Mouse (Mus musculus): ENCODE measurements around the gene Sec14l1. TPM values are rescaled to one million over a fixed set of nuclear protein-coding genes. Genes with fewer than 3 reads are reported as not detected.

Sec14l1 gene
- total and polyA plus RNA-seq, 3 experiments = 42.0 to 55.9 TPM; not detected in 1

DNA sequence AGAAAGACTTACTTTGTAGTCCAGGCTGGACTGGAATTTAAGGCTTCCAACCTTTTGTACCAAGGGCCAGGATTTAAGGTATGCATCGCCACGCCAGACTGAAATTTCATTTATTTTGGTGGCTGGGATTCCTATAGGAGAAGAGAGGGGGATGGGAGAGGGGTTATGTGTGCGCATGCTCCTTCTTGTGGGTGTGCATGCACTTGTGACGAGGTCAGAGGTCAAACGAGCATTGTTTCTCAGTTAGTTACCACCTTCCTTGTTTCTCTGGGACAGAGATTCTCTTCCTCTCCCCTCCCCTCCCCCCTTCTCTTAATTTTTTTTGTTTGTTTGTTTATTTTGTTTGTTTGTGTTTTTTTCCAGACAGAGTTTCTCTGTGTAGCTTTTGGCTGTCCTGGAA lies 92.5 kb downstream of the Sec14l1 start:
- DNase-seq (ENCODE audit: low read depth, low spot score) = no peak
- Histone ChIP-seq H3K27ac (ENCODE audit: control insufficient read depth, low read depth, low read length) (no peak overlapping the region), H3K36me3 (ENCODE audit: control insufficient read depth in 1 of 2, insufficient read depth in 2 of 2, low read length in 2 of 2) (no peaks in the 10 kb centered on the region), H3K9me3 (replicated peaks; ENCODE audit: insufficient read depth, low read length) (no peaks in the 10 kb centered on the region), H3K79me2 (ENCODE audit: control insufficient read depth, insufficient read depth, low read length, poor library complexity) (no peaks in the 10 kb centered on the region), H3K27me3 (ENCODE audit: control insufficient read depth in 1 of 2, insufficient read depth in 2 of 2, low read length in 2 of 2) (peaks cover 10 to 25% of the 10 kb centered on the region in 2 experiments), H3K9ac (ENCODE audit: control insufficient read depth, low read depth, low read length, poor library complexity, severe bottlenecking) (no peak overlapping the region), H3K4me1 (ENCODE audit: control insufficient read depth in 1 of 2, insufficient read depth in 2 of 2, low read length in 2 of 2) (no peaks in the 10 kb centered on the region), H3K4me3 (ENCODE audit: control insufficient read depth in 1 of 2, insufficient read depth in 1 of 2, low read depth in 2 of 2, low read length in 2 of 2) (no peak overlapping the region)
- TF ChIP-seq RCOR1 (IDR thresholded peaks at IDR 0.05; ENCODE audit: low read depth, low read length) = no peak
- no peak for TF ChIP-seq TAL1 (IDR thresholded peaks at IDR 0.05; ENCODE audit: low read length)
- TF ChIP-seq MAFK (IDR thresholded peaks at IDR 0.05; ENCODE audit: borderline replicate concordance, low read depth, low read length) = no peak
- TF ChIP-seq NRF1 (IDR thresholded peaks at IDR 0.05; ENCODE audit: insufficient read depth, low read depth, low read length, poor library complexity, severe bottlenecking) = no peak
- no peak for TF ChIP-seq MXI1 (IDR thresholded peaks at IDR 0.05; ENCODE audit: low read depth, low read length)
- TF ChIP-seq CHD2 (IDR thresholded peaks at IDR 0.05; ENCODE audit: low read length) = no peak
- TF ChIP-seq ZNF384 (IDR thresholded peaks at IDR 0.05; ENCODE audit: low read depth, low read length) = no peak
- no peak for TF ChIP-seq RAD21 (IDR thresholded peaks at IDR 0.05; ENCODE audit: low read depth, low read length)
- no peak for TF ChIP-seq TBP (IDR thresholded peaks at IDR 0.05; ENCODE audit: low read depth, low read length)
- TF ChIP-seq JUND (IDR thresholded peaks at IDR 0.05; ENCODE audit: low read depth, low read length) = no peak
- no peak for TF ChIP-seq BHLHE40 (IDR thresholded peaks at IDR 0.05; ENCODE audit: borderline replicate concordance, low read depth, low read length)
- no peak for TF ChIP-seq GABPA (IDR thresholded peaks at IDR 0.05; ENCODE audit: low read depth, low read length)
- no peak for TF ChIP-seq USF2 (IDR thresholded peaks at IDR 0.05; ENCODE audit: borderline replicate concordance in 1 of 2, insufficient read depth in 1 of 2, low read depth in 1 of 2, low read length in 2 of 2)
- TF ChIP-seq MYB (IDR thresholded peaks at IDR 0.05; ENCODE audit: low read depth, low read length) = no peak

DNA sequence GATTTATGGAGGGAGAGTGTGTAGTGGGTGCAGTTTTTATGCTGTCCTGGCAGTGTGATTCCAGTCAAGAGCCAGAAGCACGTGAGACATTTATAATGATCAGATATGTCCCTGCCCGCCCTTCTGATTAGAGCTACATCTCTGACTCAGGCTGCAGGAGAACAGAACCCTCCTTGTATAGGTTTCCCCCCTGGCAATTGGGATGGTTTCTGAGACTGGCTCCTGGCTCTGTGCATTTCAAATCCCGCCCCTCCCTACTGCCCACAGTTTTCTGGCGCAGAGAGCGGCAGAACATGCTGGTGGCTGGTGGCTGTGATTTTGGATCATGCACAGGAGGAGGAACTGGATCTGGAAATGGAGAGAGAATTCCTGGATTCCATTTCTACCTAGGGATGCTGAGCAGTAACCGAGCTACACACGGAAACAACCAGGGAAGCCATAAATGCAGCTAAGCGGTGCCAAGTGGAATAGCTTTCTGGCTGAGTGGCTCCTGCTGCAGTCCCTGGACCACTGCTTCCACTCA lies 93.2 kb downstream of the Sec14l1 start:
- TF ChIP-seq TAL1 (IDR thresholded peaks at IDR 0.05; ENCODE audit: low read length) = no peak
- no peak for TF ChIP-seq SIN3A (IDR thresholded peaks at IDR 0.05; ENCODE audit: low read length)
- TF ChIP-seq KAT2A (conservative IDR thresholded peaks at IDR 0.05; ENCODE audit: low read depth, low read length) = no peak
- TF ChIP-seq MAZ (IDR thresholded peaks at IDR 0.05; ENCODE audit: low read depth, low read length) = no peak
- no peak for TF ChIP-seq E2F4 (IDR thresholded peaks at IDR 0.05; ENCODE audit: borderline replicate concordance, low read depth, low read length)
- TF ChIP-seq ETS1 (IDR thresholded peaks at IDR 0.05; ENCODE audit: low read depth, low read length) = no peak
- no peak for TF ChIP-seq NELFE (IDR thresholded peaks at IDR 0.05; ENCODE audit: low read depth, low read length)
- TF ChIP-seq MAFK (IDR thresholded peaks at IDR 0.05; ENCODE audit: borderline replicate concordance, low read depth, low read length) = no peak
- no peak for TF ChIP-seq RCOR1 (IDR thresholded peaks at IDR 0.05; ENCODE audit: low read depth, low read length)
- TF ChIP-seq USF1 (IDR thresholded peaks at IDR 0.05; ENCODE audit: low read depth, low read length) = no peak
- TF ChIP-seq CHD2 (IDR thresholded peaks at IDR 0.05; ENCODE audit: low read length) = no peak
- no peak for TF ChIP-seq EP300 (IDR thresholded peaks at IDR 0.05; ENCODE audit: low read depth in 1 of 2, low read length in 2 of 2)
- no peak for TF ChIP-seq HCFC1 (IDR thresholded peaks at IDR 0.05; ENCODE audit: low read depth, low read length)
- no peak for TF ChIP-seq UBTF (IDR thresholded peaks at IDR 0.05; ENCODE audit: borderline replicate concordance, insufficient read depth, low read depth, low read length)
- TF ChIP-seq USF2 (IDR thresholded peaks at IDR 0.05; ENCODE audit: borderline replicate concordance in 1 of 2, insufficient read depth in 1 of 2, low read depth in 1 of 2, low read length in 2 of 2) = no peak
- no peak for TF ChIP-seq TCF12 (IDR thresholded peaks at IDR 0.05; ENCODE audit: low read depth, low read length)
- no peak for TF ChIP-seq CTCF (IDR thresholded peaks at IDR 0.05 in 2 of 3, conservative IDR thresholded peaks at IDR 0.05 in 1 of 3; ENCODE audit: control insufficient read depth in 1 of 3, insufficient read depth in 1 of 3, low read depth in 2 of 3, low read length in 3 of 3, poor library complexity in 1 of 3, severe bottlenecking in 1 of 3)
- TF ChIP-seq RAD21 (IDR thresholded peaks at IDR 0.05; ENCODE audit: low read depth, low read length) = no peak
- no peak overlapping the region for H3K27ac ChIP-seq (ENCODE audit: control insufficient read depth, low read depth, low read length)
- no peak overlapping the region for H3K4me3 ChIP-seq (ENCODE audit: control insufficient read depth in 1 of 2, insufficient read depth in 1 of 2, low read depth in 2 of 2, low read length in 2 of 2)
- peaks cover 10 to 24% of the 10 kb centered on the region in 2 experiments for H3K27me3 ChIP-seq (ENCODE audit: control insufficient read depth in 1 of 2, insufficient read depth in 2 of 2, low read length in 2 of 2)
- H3K9me3 ChIP-seq (replicated peaks; ENCODE audit: insufficient read depth, low read length) = no peaks in the 10 kb centered on the region
- no peaks in the 10 kb centered on the region for H3K79me2 ChIP-seq (ENCODE audit: control insufficient read depth, insufficient read depth, low read length, poor library complexity)
- no peaks in the 10 kb centered on the region for H3K36me3 ChIP-seq (ENCODE audit: control insufficient read depth in 1 of 2, insufficient read depth in 2 of 2, low read length in 2 of 2)
- DNase-seq (ENCODE audit: low read depth, low spot score) = no peak
- H3K9ac ChIP-seq (ENCODE audit: control insufficient read depth, low read depth, low read length, poor library complexity, severe bottlenecking) = no peak overlapping the region
- H3K4me1 ChIP-seq (ENCODE audit: control insufficient read depth in 1 of 2, insufficient read depth in 2 of 2, low read length in 2 of 2) = no peaks in the 10 kb centered on the region

Measured in MEL (cell line).